In the genomic region with DNA sequence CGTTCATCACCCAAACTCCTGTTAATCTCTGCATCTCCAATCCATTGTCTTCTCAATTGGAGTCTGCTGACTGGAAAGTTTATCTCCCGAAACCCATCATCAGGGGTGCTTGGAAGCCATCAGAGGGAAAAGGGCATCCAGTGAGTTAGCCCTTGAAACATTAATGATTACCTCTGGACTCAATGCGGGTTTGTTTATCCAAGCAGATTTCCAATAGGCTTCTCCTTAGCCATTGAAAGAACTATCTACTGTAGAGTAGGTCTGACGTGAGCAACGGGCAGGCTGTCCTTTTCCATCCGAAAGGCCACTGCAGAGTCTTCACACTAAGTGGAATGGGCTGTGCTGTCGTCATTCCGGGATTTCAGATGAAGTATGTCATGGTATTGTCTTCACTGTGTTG, we compare ENCODE assay signal across 17 mouse cellular contexts.
"Had no signal": no experiment of that assay in that cellular context is flagged by ENCODE, and none has a peak within 500 bp of the region (broad histone marks: within the 10 kb centered on the region; RNA-seq: fewer than 3 reads in every experiment).

No protein-coding gene starts in this region.

- H3K36me3 ChIP-seq: midbrain, embryonic 12.5 days; neural tube, embryonic 13.5 days; neural tube, embryonic 15.5 days had no signal

- DNase-seq: lung, adult 18-20 months; lung, embryonic 14.5 days; lung, postnatal 10 days; lung, postnatal 4 days; midbrain, embryonic 14.5 days; retina, postnatal 1 day; right cerebral cortex, adult 18-20 months; right cerebral cortex, postnatal 25 days; right cerebral cortex, postnatal 4 days; spleen, adult 18-20 months; thymus, adult 18-20 months; thymus, postnatal 14 days; thymus, postnatal 36 days had no signal

- H3K4me3 ChIP-seq: midbrain, embryonic 12.5 days; myocyte; neural tube, embryonic 13.5 days; neural tube, embryonic 15.5 days had no signal

- H3K9ac ChIP-seq: lung, embryonic 14.5 days; midbrain, embryonic 12.5 days; neural tube, embryonic 13.5 days; neural tube, embryonic 15.5 days had no signal

- H3K9me3 ChIP-seq: midbrain, embryonic 12.5 days; neural tube, embryonic 13.5 days; neural tube, embryonic 15.5 days had no signal

- H3K27me3 ChIP-seq: neural tube, embryonic 15.5 days had no signal

- H3K27ac ChIP-seq: midbrain, embryonic 12.5 days; neural tube, embryonic 13.5 days; neural tube, embryonic 15.5 days had no signal

- H3K4me2 ChIP-seq: lung, embryonic 14.5 days; midbrain, embryonic 12.5 days had no signal

- H3K4me1 ChIP-seq: neural tube, embryonic 13.5 days had no signal
